Mouse (Mus musculus): ENCODE measurements at regions not wholly inside any gene's neighbourhood (a gene's known extent, or its start where the extent isn't known, plus 50 kb on each side); places are given as distances from the start of the nearest gene placed in this dataset.
A peak's percentile ranks its signal among the peaks of the same experiment; 100 is the strongest.

DNA sequence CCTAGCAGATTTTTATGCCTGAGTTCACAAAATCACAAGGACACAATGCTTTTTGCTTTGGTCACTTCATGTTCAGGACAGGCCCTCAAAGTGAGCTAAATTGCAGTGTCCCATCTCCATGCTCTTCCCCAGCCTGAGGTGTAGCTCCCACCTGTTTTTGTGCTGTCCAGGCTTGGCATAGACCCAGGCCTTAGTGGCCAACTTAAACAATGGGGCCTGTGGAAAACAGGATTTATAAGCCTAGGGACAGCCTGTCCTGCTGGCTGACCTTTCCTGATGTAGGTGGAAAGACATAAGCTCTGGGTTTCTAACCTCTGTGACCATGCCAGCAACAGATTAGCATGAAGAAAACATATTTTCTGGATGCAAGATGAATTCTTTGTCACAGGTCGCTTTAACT lies 51.6 kb upstream of the Gm7247 start:
- DNase-seq = peak in 1 of 2 experiments; percentile 4

- no peak for DNase-seq
These were observed 51.0 kb upstream of the Gm7247 start for GRCm38 (mm10) chr14:51310583-51310982.

Data from cerebellum, postnatal 10 days (tissue).